Mouse (Mus musculus) stomach, postnatal 0 days (tissue): Measurements from ENCODE around the gene Upb1. TPM values are rescaled to one million over a fixed set of nuclear protein-coding genes. Genes with fewer than 3 reads are reported as not detected.
A peak's percentile ranks its signal among the peaks of the same experiment; 100 is the strongest.
"Not testable (repeated sequence)": the region's sequence is repeated elsewhere in the genome, so short reads cannot be mapped to it uniquely, and the experiment has no call there.

Experiments
- ATAC-seq: fragments of 200-750 bp; cut with Nextera tagmentation; 2 replicates; pipeline ENCODE4 v1.8.0; 2017; ENCODE audit not compliant: low FRiP score, low TSS enrichment
- DNase-seq: peaks from one replicate; pipeline ENCODE4 v3.0.0-alpha.2; 2016; ENCODE audit warnings: low spot score
- H3K27ac ChIP-seq: fragments of 300-500 bp; sonication (generic); replicated peaks from 2 replicates; pipeline ENCODE4 v1.5.1; 2014; ENCODE audit warnings: mild to moderate bottlenecking, control low read depth
- H3K27me3 ChIP-seq: fragments of 300-500 bp; sonication (generic); 2 replicates; pipeline ENCODE4 v1.6.1; 2014; ENCODE audit warnings: low read length; ENCODE audit not compliant: control insufficient read depth, insufficient read depth
- H3K36me3 ChIP-seq: fragments of 300-500 bp; sonication (generic); 2 replicates; pipeline ENCODE4 v1.6.1; 2014; ENCODE audit warnings: low read length, mixed read lengths; ENCODE audit not compliant: control insufficient read depth, insufficient read depth
- H3K4me1 ChIP-seq: fragments of 300-500 bp; sonication (generic); replicated peaks from 2 replicates; pipeline ENCODE4 v1.6.1; 2014; ENCODE audit warnings: antibody characterized with exemption; ENCODE audit not compliant: control insufficient read depth, insufficient read depth
- H3K4me2 ChIP-seq: fragments of 300-500 bp; sonication (generic); replicated peaks from 2 replicates; pipeline ENCODE4 v1.6.1; 2014; ENCODE audit warnings: low read depth, mild to moderate bottlenecking, control low read depth, moderate library complexity
- H3K4me3 ChIP-seq: fragments of 300-500 bp; sonication (generic); 2 replicates; pipeline ENCODE4 v1.5.1; 2014; ENCODE audit warnings: low read depth, low read length, control low read depth
- H3K9ac ChIP-seq: fragments of 300-500 bp; sonication (generic); 2 replicates; pipeline ENCODE4 v1.6.1; 2014; ENCODE audit warnings: mild to moderate bottlenecking, low read length, control low read depth, mixed read lengths
- H3K9me3 ChIP-seq: fragments of 300-500 bp; sonication (generic); 2 replicates; pipeline ENCODE4 v1.6.1; 2016; ENCODE audit warnings: low read length; ENCODE audit not compliant: control insufficient read depth
- CTCF ChIP-seq: IDR thresholded peaks from 2 replicates; pipeline ENCODE4 v1.5.1; 2016; ENCODE audit warnings: antibody characterized with exemption, low read depth, mild to moderate bottlenecking, moderate library complexity
- EP300 ChIP-seq: optimal IDR thresholded peaks from 2 replicates; pipeline ENCODE3; 2016; ENCODE audit warnings: antibody characterized with exemption
- WGBS: fragments of 180-500 bp; shearing (Covaris S2); extraction: QIAGEN DNeasy Blood & Tissue Kit; methylation state at CpG from one replicate; pipeline ENCODE4 v1.1.7; 2014; 5-methylcytosine and 5-hydroxymethylcytosine counted together
- polyA plus RNA-seq: library from polyadenylated mRNA; unstranded; fragments of >200 nt; fragmentation: Nextera tagmentation; extraction: Ambion mirVana; gene quantifications from 2 replicates; pipeline ENCODE4 v1.2.1, GENCODE M21; 2015

Gene Upb1
- 3.8 and 5.3 TPM in 2 replicates for polyA plus RNA-seq

GRCm38 (mm10) chr10:75400958-75401357, at the start of gene Upb1:
Gene Upb1, plus strand, starts transcription at chr10:75401115.
- Histone ChIP-seq H3K9me3 (no peaks in the 10 kb centered on the region), H3K36me3 (no peaks in the 10 kb centered on the region), H3K4me2 (no peak within 1 kb of the TSS), H3K9ac (no peak within 1 kb of the TSS), H3K4me3 (no peak within 1 kb of the TSS), H3K27me3 (no peaks in the 10 kb centered on the region), H3K27ac (no peak within 1 kb of the TSS), H3K4me1 (no peaks in the 10 kb centered on the region)
- no peak for DNase-seq
- 71% methylated on average over 4 of the region's 4 CpGs for WGBS
- ATAC-seq, result no peak
- TF ChIP-seq CTCF (peak; percentile 54), EP300 (no peak)

- DNase-seq (no peak), ATAC-seq (no peak)
- H3K4me3 ChIP-seq, result no peak overlapping the region
- H3K36me3 ChIP-seq, result no peaks in the 10 kb centered on the region
- H3K9me3 ChIP-seq, result no peaks in the 10 kb centered on the region
- no peak overlapping the region for H3K9ac ChIP-seq
- H3K27me3 ChIP-seq, result no peaks in the 10 kb centered on the region
- H3K27ac ChIP-seq, result no peak overlapping the region
- WGBS, result 95% methylated on average over 12 of the region's 12 CpGs
- H3K4me1 ChIP-seq, result no peaks in the 10 kb centered on the region
- H3K4me2 ChIP-seq, result no peak overlapping the region
- TF ChIP-seq EP300, result no peak
- no peak for TF ChIP-seq CTCF
Measured at GRCm38 (mm10) chr10:75352541-75352940, 48.4 kb upstream of the Upb1 start.

- not testable (repeated sequence) for H3K36me3 ChIP-seq, H3K4me1 ChIP-seq, H3K27ac ChIP-seq, H3K9ac ChIP-seq, ATAC-seq, H3K27me3 ChIP-seq, H3K9me3 ChIP-seq, H3K4me3 ChIP-seq, DNase-seq, H3K4me2 ChIP-seq
- WGBS, result 57% methylated on average over 8 of the region's 9 CpGs
Measured at GRCm38 (mm10) chr10:75353838-75354241, 47.1 kb upstream of the Upb1 start.

- 65% methylated on average over 4 of the region's 4 CpGs for WGBS
- TF ChIP-seq CTCF (no peak), EP300 (no peak)
- DNase-seq, result no peak
Measured at GRCm38 (mm10) chr10:75355341-75355740, 45.6 kb upstream of the Upb1 start.

GRCm38 (mm10) chr10:75364214-75364690, 36.7 kb upstream of the Upb1 start:
- H3K27me3 ChIP-seq, H3K4me3 ChIP-seq, H3K4me1 ChIP-seq, H3K27ac ChIP-seq, H3K4me2 ChIP-seq, H3K36me3 ChIP-seq, H3K9ac ChIP-seq, H3K9me3 ChIP-seq: not testable (repeated sequence)
- 15% methylated on average over 1 of the region's 1 CpGs for WGBS
- ATAC-seq (peak; percentile 83), DNase-seq (peak; percentile 18)

More at GRCm38 (mm10) chr10:75355341-75355740, 45.6 kb upstream of the Upb1 start:
- Histone ChIP-seq H3K9ac (no peak overlapping the region), H3K4me2 (no peak overlapping the region), H3K4me3 (no peak overlapping the region), H3K27me3 (no peaks in the 10 kb centered on the region), H3K9me3 (no peaks in the 10 kb centered on the region), H3K27ac (no peak overlapping the region), H3K36me3 (no peaks in the 10 kb centered on the region), H3K4me1 (no peaks in the 10 kb centered on the region)
- no peak for ATAC-seq

- H3K36me3 ChIP-seq, result no peaks in the 10 kb centered on the region
- H3K9me3 ChIP-seq, result no peaks in the 10 kb centered on the region
- H3K9ac ChIP-seq, result no peak overlapping the region
- H3K4me3 ChIP-seq, result no peak overlapping the region
- DNase-seq (no peak), ATAC-seq (peak; percentile 21; the same call in 1 of the 2 replicates)
- no peak for TF ChIP-seq EP300
- no peak for TF ChIP-seq CTCF
- no peak overlapping the region for H3K4me2 ChIP-seq
- H3K27me3 ChIP-seq, result no peaks in the 10 kb centered on the region
- H3K27ac ChIP-seq, result no peak overlapping the region
- WGBS, result 78% methylated on average over 9 of the region's 9 CpGs
- no peaks in the 10 kb centered on the region; the same call in 1 of the 2 replicates for H3K4me1 ChIP-seq
Measured at GRCm38 (mm10) chr10:75364796-75365195, 36.1 kb upstream of the Upb1 start.
